Mouse (Mus musculus) hindbrain, embryonic 13.5 days (tissue): Measurements from ENCODE around the gene Rhebl1. TPM values are rescaled to one million over a fixed set of nuclear protein-coding genes. Genes with fewer than 3 reads are reported as not detected.

ENCODE experiments used
- ATAC-seq: fragments of 200-750 bp; cut with Nextera tagmentation; 2 replicates; pipeline ENCODE4 v1.8.0; 2017; ENCODE audit warnings: moderate TSS enrichment; ENCODE audit not compliant: low FRiP score
- H3K27ac ChIP-seq: fragments of 300-500 bp; sonication (generic); 2 replicates; pipeline ENCODE4 v1.5.1; 2015; ENCODE audit warnings: inconsistent platforms, mild to moderate bottlenecking, moderate library complexity
- H3K27me3 ChIP-seq: fragments of 300-500 bp; sonication (generic); 2 replicates; pipeline ENCODE4 v1.6.1; 2015; ENCODE audit warnings: mild to moderate bottlenecking, inconsistent platforms
- H3K36me3 ChIP-seq: fragments of 300-500 bp; sonication (generic); 2 replicates; pipeline ENCODE4 v1.6.1; 2015; ENCODE audit warnings: mild to moderate bottlenecking, inconsistent platforms
- H3K4me1 ChIP-seq: fragments of 300-500 bp; sonication (generic); replicated peaks from 2 replicates; pipeline ENCODE4 v1.6.1; 2015; ENCODE audit warnings: inconsistent platforms
- H3K4me2 ChIP-seq: fragments of 300-500 bp; sonication (generic); 2 replicates; pipeline ENCODE4 v1.6.1; 2015; ENCODE audit warnings: inconsistent platforms, mild to moderate bottlenecking, moderate library complexity
- H3K4me3 ChIP-seq: fragments of 300-500 bp; sonication (generic); 2 replicates; pipeline ENCODE4 v1.5.1; 2015; ENCODE audit warnings: mild to moderate bottlenecking, inconsistent platforms
- H3K9ac ChIP-seq: fragments of 300-500 bp; sonication (generic); 2 replicates; pipeline ENCODE4 v1.6.1; 2015; ENCODE audit warnings: mild to moderate bottlenecking, inconsistent platforms
- H3K9me3 ChIP-seq: fragments of 300-500 bp; sonication (generic); 2 replicates; pipeline ENCODE4 v1.6.1; 2016; ENCODE audit warnings: inconsistent platforms
- WGBS: fragments of 180-500 bp; shearing (Covaris S2); methylation state at CpG from one replicate; pipeline ENCODE4 v1.1.7; 2015; 5-methylcytosine and 5-hydroxymethylcytosine counted together
- polyA plus RNA-seq: library from polyadenylated mRNA; unstranded; fragments of >200 nt; fragmentation: Nextera tagmentation; extraction: Ambion mirVana; gene quantifications from 2 replicates; pipeline ENCODE4 v1.2.1, GENCODE M21; 2015

The Rhebl1 gene
- polyA plus RNA-seq, 1 experiment from 2014 or later = 29.7 TPM

DNA sequence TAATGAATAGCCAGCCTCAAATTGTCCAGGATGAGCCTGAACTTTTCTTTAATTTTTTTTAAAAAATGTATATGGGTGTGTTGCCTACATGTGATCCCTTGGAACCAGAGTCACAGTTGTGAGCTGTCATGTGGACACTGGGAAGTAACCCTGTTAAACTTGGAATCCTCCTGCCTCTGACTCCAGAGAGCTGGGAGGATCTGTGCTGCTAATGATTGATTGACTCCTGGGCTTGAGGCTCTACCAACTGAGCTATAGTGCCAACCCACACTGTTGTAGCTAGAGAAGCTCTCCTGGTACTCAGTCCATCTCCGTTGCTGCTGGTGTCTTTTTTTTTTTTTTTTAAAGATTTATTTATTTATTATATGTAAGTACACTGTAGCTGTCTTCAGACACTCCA is 10.2 kb downstream of the Rhebl1 start:
- 70% methylated on average over 1 of the region's 1 CpGs for WGBS
- H3K36me3 ChIP-seq = no peaks in the 10 kb centered on the region
- peaks cover 22% of the 10 kb centered on the region for H3K4me1 ChIP-seq
- H3K9ac ChIP-seq = no peak overlapping the region
- H3K4me2 ChIP-seq = no peak overlapping the region
- H3K9me3 ChIP-seq = no peaks in the 10 kb centered on the region
- no peak overlapping the region for H3K27ac ChIP-seq
- H3K27me3 ChIP-seq = no peaks in the 10 kb centered on the region
- no peak for ATAC-seq
- no peak overlapping the region for H3K4me3 ChIP-seq

DNA sequence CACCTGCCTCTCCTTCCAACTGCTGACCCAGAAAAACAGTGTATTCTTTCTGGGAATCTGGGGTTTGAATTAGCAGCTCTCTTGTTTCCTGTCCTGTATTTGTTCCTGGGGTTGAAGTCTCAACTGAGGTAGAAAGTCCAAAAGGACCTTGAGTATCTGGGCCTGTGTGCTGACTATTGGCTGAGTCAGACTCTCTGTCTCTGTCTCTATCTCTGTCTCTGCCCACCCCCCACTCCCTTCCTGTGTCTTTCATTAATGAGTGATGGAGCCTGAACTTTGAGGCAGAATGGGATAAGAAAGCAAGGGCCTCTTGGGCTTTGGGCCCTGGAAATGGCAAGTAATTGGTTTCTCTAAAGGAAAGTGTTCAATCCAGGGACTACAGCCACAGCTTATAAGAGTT is 10.7 kb downstream of the Rhebl1 start:
- H3K4me1 ChIP-seq = peaks cover 26% of the 10 kb centered on the region
- H3K9me3 ChIP-seq = no peaks in the 10 kb centered on the region
- H3K27me3 ChIP-seq = no peaks in the 10 kb centered on the region
- no peak overlapping the region for H3K9ac ChIP-seq
- H3K36me3 ChIP-seq = no peaks in the 10 kb centered on the region
- H3K4me3 ChIP-seq = no peak overlapping the region
- no peak for ATAC-seq
- no peak overlapping the region for H3K4me2 ChIP-seq
- no peak overlapping the region for H3K27ac ChIP-seq

DNA sequence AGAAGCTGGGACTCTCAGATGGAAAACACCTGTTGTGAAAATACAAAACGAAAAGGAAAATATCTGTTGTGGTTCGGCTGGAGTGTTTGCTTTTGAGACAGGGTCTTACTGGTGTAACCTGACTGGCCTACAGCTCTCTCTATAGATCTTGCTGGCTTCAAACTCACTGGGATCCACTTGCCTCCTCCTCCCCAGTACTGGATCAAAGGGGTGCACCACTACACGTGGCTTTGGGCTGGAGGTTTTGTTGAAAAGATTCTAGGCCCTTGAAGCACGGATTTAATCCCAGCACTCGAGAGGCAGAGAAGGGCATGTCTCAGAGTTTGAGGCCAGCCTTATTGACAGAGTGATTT is 12.7 kb downstream of the Rhebl1 start:
- H3K27me3 ChIP-seq = no peaks in the 10 kb centered on the region
- peak; percentile 60 for ATAC-seq
- peak overlapping the region; percentile 53 for H3K27ac ChIP-seq
- peak overlapping the region; percentile 81 for H3K4me2 ChIP-seq
- 0 out of 2 replicates have a peak, but pooled peaks cover 6% of the 10 kb centered on the region for H3K36me3 ChIP-seq
- peak overlapping the region; percentile 69 for H3K4me3 ChIP-seq
- H3K4me1 ChIP-seq = peaks cover 26% of the 10 kb centered on the region
- H3K9ac ChIP-seq = peak overlapping the region; percentile 43; the same call in 1 of the 2 replicates
- 8% methylated on average over 5 of the region's 5 CpGs for WGBS
- no peaks in the 10 kb centered on the region for H3K9me3 ChIP-seq

DNA sequence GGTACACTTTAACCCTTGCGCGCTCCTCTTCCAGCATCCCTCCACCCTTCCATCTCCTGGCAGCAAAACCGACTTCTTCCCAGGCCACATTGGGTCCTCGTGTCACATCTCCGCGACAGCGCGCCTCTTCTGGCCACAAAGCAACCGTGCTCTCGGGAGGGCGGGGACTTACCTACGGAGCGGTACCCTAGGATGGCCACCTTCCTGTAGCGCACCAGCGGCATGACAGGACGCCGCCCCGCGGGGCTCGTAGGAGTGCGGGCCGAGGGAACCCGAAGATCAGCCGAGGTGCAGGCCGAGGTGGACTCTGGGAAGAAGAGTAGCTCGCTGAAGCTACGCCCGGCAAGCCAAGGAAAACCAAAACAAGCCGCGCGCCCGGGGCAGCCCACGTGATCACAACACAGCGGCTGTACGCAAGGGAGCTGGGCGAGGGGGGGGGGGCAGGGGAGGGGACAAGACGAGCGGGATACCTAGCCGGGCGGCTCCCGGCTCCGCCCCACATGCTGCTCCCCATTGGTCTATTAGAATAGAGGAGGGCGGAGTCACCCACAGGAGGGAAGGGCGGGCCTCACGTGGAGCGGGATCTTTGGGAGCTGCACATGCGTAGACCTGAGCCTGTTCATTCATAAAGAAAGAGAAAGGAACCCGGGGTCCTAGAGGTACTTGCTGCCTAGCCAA is 13.2 kb downstream of the Rhebl1 start:
- Histone ChIP-seq H3K4me2 (peak overlapping the region; percentile 81), H3K9me3 (no peaks in the 10 kb centered on the region), H3K27ac (peak overlapping the region; percentile 90), H3K9ac (peak overlapping the region; percentile 81), H3K27me3 (no peaks in the 10 kb centered on the region), H3K36me3 (0 out of 2 replicates have a peak, but pooled peaks cover 6% of the 10 kb centered on the region), H3K4me3 (peak overlapping the region; percentile 69), H3K4me1 (peaks cover 26% of the 10 kb centered on the region)
- peak; percentile 97 for ATAC-seq
- WGBS = under 1% methylated on average over 48 of the region's 48 CpGs

DNA sequence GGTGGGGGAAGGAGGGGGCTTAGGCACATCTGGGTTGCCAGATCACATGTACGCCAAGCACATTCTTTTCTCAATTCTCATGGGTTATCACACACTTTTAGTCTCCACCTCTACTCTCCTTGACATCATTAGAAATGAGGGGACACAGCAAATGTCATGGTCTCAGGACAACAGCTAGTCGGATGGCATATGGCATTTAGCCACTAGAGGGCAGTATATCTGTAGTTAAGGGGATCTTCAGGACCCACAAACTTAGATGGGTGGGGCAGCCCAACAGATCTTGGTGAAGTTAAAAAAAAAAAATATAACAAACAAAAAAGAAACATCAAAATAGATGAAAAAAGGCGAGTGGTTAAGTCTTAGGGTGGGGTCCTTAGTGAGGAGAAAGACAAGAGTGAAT is 17.0 kb downstream of the Rhebl1 start:
- Histone ChIP-seq H3K36me3 (0 out of 2 replicates have a peak, but pooled peaks cover 6% of the 10 kb centered on the region), H3K9ac (no peak overlapping the region), H3K27me3 (no peaks in the 10 kb centered on the region), H3K4me1 (peaks cover 32% of the 10 kb centered on the region), H3K4me2 (no peak overlapping the region), H3K9me3 (no peaks in the 10 kb centered on the region), H3K4me3 (no peak overlapping the region), H3K27ac (no peak overlapping the region)
- 15% methylated on average over 3 of the region's 3 CpGs for WGBS
- no peak for ATAC-seq

DNA sequence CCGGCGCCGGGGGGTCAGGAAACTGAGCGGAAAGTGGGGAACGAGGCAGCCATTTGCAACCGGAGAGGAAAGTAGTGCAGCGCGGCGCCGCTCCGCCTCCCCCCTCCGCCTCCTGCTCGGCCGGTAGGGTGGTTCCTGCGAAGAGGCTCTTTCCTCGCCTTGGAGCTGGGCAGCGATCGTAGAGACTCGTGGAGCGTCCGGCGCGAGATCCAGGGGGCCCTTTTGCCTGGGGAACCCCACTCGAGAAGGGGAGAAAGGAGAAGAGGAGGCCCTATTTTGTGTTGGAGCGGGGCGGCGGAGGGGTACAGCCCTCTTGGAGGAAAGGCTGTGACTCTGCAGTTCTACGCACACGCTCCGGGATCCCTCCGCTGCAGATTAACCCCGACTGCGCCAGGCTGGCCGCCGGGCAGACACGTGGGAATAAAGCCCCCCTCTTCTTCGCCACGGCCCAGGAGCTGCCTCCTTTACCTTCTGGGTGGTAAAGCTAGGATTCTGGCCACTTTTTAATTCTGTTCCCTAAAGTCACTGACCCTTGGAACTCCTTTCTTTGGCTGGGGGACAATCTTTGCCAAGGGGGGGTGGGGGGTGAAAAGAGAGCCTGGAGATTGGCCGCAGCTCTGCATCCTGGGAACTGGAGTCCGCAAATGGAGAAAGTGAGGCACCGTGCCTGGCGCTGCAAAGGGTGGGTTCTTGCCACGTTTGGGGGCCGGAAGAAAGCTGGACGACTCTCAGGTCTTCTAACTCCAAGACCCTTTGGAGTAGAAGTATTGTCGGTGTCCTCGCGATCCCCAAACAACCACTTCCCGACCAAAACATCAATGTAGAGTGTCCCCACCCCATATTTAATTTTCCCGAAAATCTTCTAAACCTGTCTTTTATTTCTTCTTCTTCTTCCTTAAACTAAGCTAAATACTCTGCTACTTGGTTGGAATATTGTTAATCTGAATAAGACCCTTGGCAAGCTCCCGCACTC is 22.1 kb downstream of the Rhebl1 start:
- 1% methylated on average over 51 of the region's 51 CpGs for WGBS
- H3K9me3 ChIP-seq = no peaks in the 10 kb centered on the region
- peak overlapping the region; percentile 100 for H3K4me3 ChIP-seq
- H3K4me2 ChIP-seq = peak overlapping the region; percentile 100
- peaks cover 42% of the 10 kb centered on the region for H3K4me1 ChIP-seq
- no peaks in the 10 kb centered on the region for H3K27me3 ChIP-seq
- peak overlapping the region; percentile 99 for H3K9ac ChIP-seq
- ATAC-seq = peak; percentile 81
- peak overlapping the region; percentile 99 for H3K27ac ChIP-seq
- H3K36me3 ChIP-seq = no peaks in the 10 kb centered on the region

DNA sequence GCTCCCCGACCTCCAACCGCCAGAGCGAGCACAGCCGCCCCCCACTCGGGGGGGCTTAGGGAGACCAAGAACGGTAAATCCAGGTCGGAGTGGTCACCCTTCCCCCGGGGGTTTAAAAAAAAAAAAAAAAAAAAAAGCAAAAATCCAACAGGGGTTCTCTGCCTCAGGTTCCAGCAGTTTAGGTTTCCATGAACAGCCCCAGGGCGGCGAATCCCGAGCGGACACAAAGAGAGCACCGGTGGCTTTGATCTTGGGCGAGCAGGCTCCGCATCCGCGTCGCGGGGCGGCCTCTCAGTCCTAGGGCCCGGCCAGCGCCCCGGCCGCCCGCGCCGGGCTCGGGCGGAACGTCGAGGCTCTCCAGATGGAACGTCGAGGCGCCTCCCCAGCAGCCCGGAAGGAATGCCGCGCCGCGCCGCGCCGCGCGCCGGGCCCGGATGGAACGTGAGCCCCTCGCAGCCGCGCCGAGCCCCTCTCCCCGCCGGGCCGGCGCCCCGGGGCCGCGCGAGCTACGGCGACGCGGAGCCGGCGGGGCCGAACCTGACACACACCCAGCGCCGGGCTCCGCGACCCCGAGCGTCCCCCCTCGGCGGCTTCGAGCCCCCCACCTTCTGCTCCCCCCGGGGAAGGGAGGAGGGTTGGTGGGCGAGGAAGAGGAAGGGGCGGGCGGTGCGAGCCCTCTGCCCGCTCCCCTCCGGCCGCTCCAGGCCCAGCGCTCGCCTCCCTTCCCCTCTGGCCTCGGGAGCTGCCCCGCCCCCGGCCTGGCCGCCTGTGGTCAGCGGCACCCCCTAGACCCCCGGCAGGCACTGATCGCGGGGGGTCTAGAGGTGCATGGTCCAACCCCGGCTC is 23.0 kb downstream of the Rhebl1 start, which contains the start of gene Kmt2d:
TSS of gene Kmt2d (minus strand) at position 135 of the 846 bp plus-strand sequence.
- peak; percentile 37 for ATAC-seq
- Histone ChIP-seq H3K4me1 (peaks cover 51% of the 10 kb centered on the region), H3K4me2 (peak within 1 kb of the TSS; percentile 100), H3K27me3 (no peaks in the 10 kb centered on the region), H3K4me3 (peak within 1 kb of the TSS; percentile 100), H3K9me3 (no peaks in the 10 kb centered on the region), H3K36me3 (peaks cover 5% of the 10 kb centered on the region), H3K9ac (peak within 1 kb of the TSS; percentile 99), H3K27ac (peak within 1 kb of the TSS; percentile 99)
- WGBS = under 1% methylated on average over 47 of the region's 94 CpGs

DNA sequence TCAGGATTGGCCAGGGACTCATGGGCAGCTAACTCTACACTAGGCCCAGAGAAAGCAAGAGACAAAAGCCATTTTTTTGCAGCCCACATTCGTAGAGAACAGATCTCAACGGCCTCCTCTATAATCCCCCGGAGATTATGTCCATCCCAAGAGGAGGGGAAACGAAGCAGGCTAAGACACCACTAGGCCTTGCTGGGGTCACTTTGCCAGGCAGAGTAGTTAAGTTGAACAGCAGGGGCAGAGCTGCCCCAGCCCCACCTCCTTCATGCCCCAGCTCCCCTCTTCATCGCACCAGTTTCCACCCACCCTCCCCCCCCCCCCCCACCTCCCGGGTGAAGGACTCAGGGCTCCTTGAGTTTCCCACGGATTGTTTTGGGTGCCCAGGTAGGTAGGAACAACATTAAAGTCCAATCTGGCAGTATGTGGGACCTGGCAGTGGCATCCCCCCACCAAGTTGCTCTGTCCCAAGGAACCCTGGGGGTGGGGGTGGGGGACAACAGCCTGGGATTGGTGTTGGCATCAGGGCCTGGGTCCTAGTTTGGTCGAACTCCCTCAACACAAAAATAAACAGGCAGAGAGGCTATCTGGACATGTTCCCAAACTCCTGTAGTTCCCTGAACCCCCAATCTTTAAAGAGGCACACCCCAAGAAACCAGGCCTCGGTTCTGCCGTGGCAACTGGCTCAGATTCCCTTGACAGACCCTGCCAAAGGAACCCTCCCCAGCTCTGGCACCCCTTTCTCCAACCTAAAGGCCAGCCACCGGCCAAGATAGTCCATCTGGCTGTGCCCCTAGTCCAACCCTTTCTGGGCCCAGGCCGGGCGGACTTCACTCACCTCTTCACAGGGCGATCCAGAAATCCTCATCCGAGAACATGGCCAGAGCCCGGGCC is 23.9 kb downstream of the Rhebl1 start:
- Histone ChIP-seq H3K4me1 (peaks cover 51% of the 10 kb centered on the region), H3K9ac (peak overlapping the region; percentile 99), H3K4me2 (peak overlapping the region; percentile 100), H3K27ac (peak overlapping the region; percentile 99), H3K4me3 (peak overlapping the region; percentile 100), H3K27me3 (no peaks in the 10 kb centered on the region), H3K36me3 (peaks cover 13% of the 10 kb centered on the region), H3K9me3 (no peaks in the 10 kb centered on the region)
- WGBS = under 1% methylated on average over 16 of the region's 16 CpGs
- ATAC-seq = no peak

- Histone ChIP-seq H3K4me1 (peaks cover 51% of the 10 kb centered on the region), H3K9me3 (no peaks in the 10 kb centered on the region), H3K9ac (peak overlapping the region; percentile 99), H3K27ac (peak overlapping the region; percentile 99; the same call in 1 of the 2 replicates), H3K4me2 (peak overlapping the region; percentile 100), H3K27me3 (no peaks in the 10 kb centered on the region), H3K36me3 (peaks cover 22% of the 10 kb centered on the region), H3K4me3 (peak overlapping the region; percentile 100)
- no peak for ATAC-seq
- 9% methylated on average over 8 of the region's 8 CpGs for WGBS
Measured at GRCm38 (mm10) chr15:98869342-98870178, 24.8 kb downstream of the Rhebl1 start.

GRCm38 (mm10) chr15:98868346-98869063 is 25.8 kb downstream of the Rhebl1 start:
- Histone ChIP-seq H3K9ac (peak overlapping the region; percentile 99), H3K27ac (peak overlapping the region; percentile 10; the same call in 1 of the 2 replicates), H3K27me3 (no peaks in the 10 kb centered on the region), H3K9me3 (no peaks in the 10 kb centered on the region), H3K4me1 (peaks cover 51% of the 10 kb centered on the region), H3K4me2 (peak overlapping the region; percentile 100), H3K4me3 (peak overlapping the region; percentile 100), H3K36me3 (peaks cover 32% of the 10 kb centered on the region)
- 46% methylated on average over 11 of the region's 11 CpGs for WGBS
- no peak for ATAC-seq
